Comparison of ENCODE assay signal across 8 mouse cellular contexts in the genomic region with DNA sequence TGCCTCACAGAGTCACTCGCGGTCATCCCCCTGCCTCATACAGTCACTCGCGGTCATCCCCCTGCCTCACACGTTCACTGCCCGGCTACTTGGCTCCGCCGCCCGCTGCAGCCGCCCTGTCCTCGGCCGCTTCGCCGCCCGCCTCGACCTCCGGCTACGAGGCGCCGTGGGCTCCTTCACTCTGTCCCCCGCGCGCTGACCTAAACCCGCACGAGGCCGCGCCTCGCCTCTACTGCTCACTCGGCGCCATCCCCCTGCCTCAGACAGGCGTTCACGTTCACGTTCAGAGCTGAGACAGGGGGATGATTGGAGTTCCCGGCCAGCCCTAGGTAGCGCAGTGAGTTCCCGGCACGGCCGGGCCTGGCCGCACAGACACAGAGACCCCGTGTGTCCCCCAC. TPM values are rescaled to one million over a fixed set of nuclear protein-coding genes. Genes with fewer than 3 reads are reported as not detected.
DNase-seq lines count a peak whose midpoint lies in the region; ATAC-seq and TF ChIP-seq lines count a peak whose summit lies in the region.
"Not testable (repeated sequence)": the region's sequence is repeated elsewhere in the genome, so short reads cannot be mapped to it uniquely, and the experiment has no call there.

No protein-coding gene starts in this region.

- 14% methylated on average over 27 of the region's 40 CpGs for WGBS in forebrain, embryonic 10.5 days
- WGBS in heart, embryonic 10.5 days = 37% methylated on average over 31 of the region's 40 CpGs
- whole genome bisulfite sequencing in hindbrain, postnatal 0 days = 42% methylated on average over 40 of the region's 40 CpGs
- WGBS in limb, embryonic 13.5 days = 59% methylated on average over 40 of the region's 40 CpGs
- 23% methylated on average over 5 of the region's 40 CpGs for WGBS in neural tube, embryonic 13.5 days

- H3K27me3 ChIP-seq in forebrain, embryonic 10.5 days (ENCODE audit: poor library complexity, severe bottlenecking); heart, embryonic 10.5 days (ENCODE audit: insufficient read depth, poor library complexity, severe bottlenecking); hindbrain, postnatal 0 days (ENCODE audit: insufficient read depth, low read length); limb, embryonic 13.5 days; neural tube, embryonic 13.5 days: not testable (repeated sequence)

- TF ChIP-seq CTCF in hindbrain, postnatal 0 days (IDR thresholded peaks at IDR 0.05; ENCODE audit: low read depth) = not testable (repeated sequence)

- peak overlapping the region; percentile 85 for H3K4me2 ChIP-seq in hindbrain, postnatal 0 days (ENCODE audit: low read depth, low read length)
- peak overlapping the region; percentile 67 for H3K4me2 ChIP-seq in limb, embryonic 13.5 days (replicated peaks)
- H3K4me2 ChIP-seq in neural tube, embryonic 13.5 days = peak overlapping the region; percentile 75

- peaks cover 15% of the 10 kb centered on the region for H3K4me1 ChIP-seq in forebrain, embryonic 10.5 days
- not testable (repeated sequence) for H3K4me1 ChIP-seq in heart, embryonic 10.5 days; hindbrain, postnatal 0 days (ENCODE audit: insufficient read depth, low read length); limb, embryonic 13.5 days; neural tube, embryonic 13.5 days (replicated peaks)

- peak overlapping the region; percentile 49 for H3K4me3 ChIP-seq in forebrain, embryonic 10.5 days
- H3K4me3 ChIP-seq in heart, embryonic 10.5 days = peak overlapping the region; percentile 49
- peak overlapping the region; percentile 46 for H3K4me3 ChIP-seq in hindbrain, postnatal 0 days (ENCODE audit: low read length)
- peak overlapping the region; percentile 39 for H3K4me3 ChIP-seq in limb, embryonic 13.5 days
- peak overlapping the region; percentile 45 for H3K4me3 ChIP-seq in neural tube, embryonic 13.5 days

- DNase-seq in brain, embryonic 18.5 days (ENCODE audit: low read depth, low spot score) = peak; percentile 65
- DNase-seq in forebrain, embryonic 10.5 days (ENCODE audit: extremely low spot score, low spot score); heart, embryonic 10.5 days (ENCODE audit: low spot score); hindbrain, postnatal 0 days (ENCODE audit: low spot score): not testable (repeated sequence)
- DNase-seq in lung, postnatal 14 days = peak; percentile 56
- peak; percentile 89 for DNase-seq in thymus, postnatal 4 days

- peak overlapping the region; percentile 85 for H3K27ac ChIP-seq in forebrain, embryonic 10.5 days
- not testable (repeated sequence) for H3K27ac ChIP-seq in heart, embryonic 10.5 days; limb, embryonic 13.5 days
- peak overlapping the region; percentile 61 for H3K27ac ChIP-seq in hindbrain, postnatal 0 days
- H3K27ac ChIP-seq in neural tube, embryonic 13.5 days (replicated peaks) = peak overlapping the region; percentile 89

- H3K36me3 ChIP-seq in forebrain, embryonic 10.5 days (replicated peaks); heart, embryonic 10.5 days; hindbrain, postnatal 0 days (ENCODE audit: insufficient read depth, low read length); limb, embryonic 13.5 days; neural tube, embryonic 13.5 days: not testable (repeated sequence)

- peaks cover 14% of the 10 kb centered on the region for H3K9me3 ChIP-seq in forebrain, embryonic 10.5 days
- H3K9me3 ChIP-seq in heart, embryonic 10.5 days = peaks cover 12% of the 10 kb centered on the region
- H3K9me3 ChIP-seq in hindbrain, postnatal 0 days (ENCODE audit: low read length) = peaks cover 14% of the 10 kb centered on the region; the same call in 1 of the 2 replicates
- peaks cover 15% of the 10 kb centered on the region for H3K9me3 ChIP-seq in limb, embryonic 13.5 days
- H3K9me3 ChIP-seq in neural tube, embryonic 13.5 days = not testable (repeated sequence)

- peak overlapping the region; percentile 60 for H3K9ac ChIP-seq in hindbrain, postnatal 0 days (replicated peaks; ENCODE audit: low read length)
- H3K9ac ChIP-seq in limb, embryonic 13.5 days = peak overlapping the region; percentile 35; the same call in 1 of the 2 replicates
- H3K9ac ChIP-seq in neural tube, embryonic 13.5 days = peak overlapping the region; percentile 69

- not testable (repeated sequence) for ATAC-seq in hindbrain, postnatal 0 days; neural tube, embryonic 13.5 days (ENCODE audit: low read depth)
- peak; percentile 38; the same call in 1 of the 2 replicates for ATAC-seq in limb, embryonic 13.5 days (ENCODE audit: low FRiP score, low read depth)

RNA-seq across cellular contexts. Expression of a gene that starts 12.0 kb away (rescaled TPM):
- 249 and 311 TPM in 2 replicates for polyA plus RNA-seq in forebrain, embryonic 10.5 days (2016; fragmentation: Nextera tagmentation; extraction: Ambion mirVana)
- polyA plus RNA-seq in heart, embryonic 10.5 days (2016; fragmentation: Nextera tagmentation; extraction: Ambion mirVana) = 121 and 172 TPM in 2 replicates
- total RNA-seq in hindbrain, postnatal 0 days (2014; rRNA removed) = 8.3 and 87.1 TPM in 2 replicates
- polyA plus RNA-seq in hindbrain, postnatal 0 days (2015; fragmentation: Nextera tagmentation; extraction: Ambion mirVana) = 194 and 245 TPM in 2 replicates
- polyA plus RNA-seq in limb, embryonic 13.5 days (2015; fragmentation: Nextera tagmentation; extraction: Ambion mirVana) = 209 and 230 TPM in 2 replicates
- polyA plus RNA-seq in neural tube, embryonic 13.5 days (2015; fragmentation: Nextera tagmentation; extraction: Ambion mirVana) = 139 and 172 TPM in 2 replicates
